Mouse (Mus musculus): ENCODE results near the gene Olfr1417. TPM values are rescaled to one million over a fixed set of nuclear protein-coding genes. Genes with fewer than 3 reads are reported as not detected.

The Olfr1417 gene
- polyA plus RNA-seq, 1 experiment = not detected

- TF ChIP-seq CTCF (IDR thresholded peaks at IDR 0.05; ENCODE audit: borderline replicate concordance, control insufficient read depth, extremely low read depth, insufficient read depth, low read length, poor library complexity) = no peak
- TF ChIP-seq POLR2A (IDR thresholded peaks at IDR 0.05; ENCODE audit: control insufficient read depth, extremely low read depth, insufficient read depth, low read length, poor library complexity) = no peak
- Histone ChIP-seq H3K36me3 (ENCODE audit: control insufficient read depth, insufficient read depth, low read length) (no peaks in the 10 kb centered on the region), H3K27ac (ENCODE audit: control insufficient read depth, insufficient read depth, low read length) (no peak overlapping the region), H3K4me1 (replicated peaks; ENCODE audit: control insufficient read depth, insufficient read depth, low read length) (no peaks in the 10 kb centered on the region), H3K27me3 (ENCODE audit: control insufficient read depth, insufficient read depth, low read length) (no peaks in the 10 kb centered on the region), H3K4me3 (ENCODE audit: control insufficient read depth, insufficient read depth, low read length) (no peak overlapping the region)
- no peak for DNase-seq
- 95% methylated on average over 2 of the region's 2 CpGs for WGBS
These were observed 15.8 kb upstream of the Olfr1417 start for GRCm38 (mm10) chr19:11854821-11855220.

GRCm38 (mm10) chr19:11852652-11853051 is 13.6 kb upstream of the Olfr1417 start:
- 49% methylated on average over 4 of the region's 4 CpGs for WGBS
- H3K4me3 ChIP-seq (ENCODE audit: control insufficient read depth, insufficient read depth, low read length) = no peak overlapping the region
- no peaks in the 10 kb centered on the region for H3K4me1 ChIP-seq (replicated peaks; ENCODE audit: control insufficient read depth, insufficient read depth, low read length)
- H3K36me3 ChIP-seq (ENCODE audit: control insufficient read depth, insufficient read depth, low read length) = no peaks in the 10 kb centered on the region
- no peak for TF ChIP-seq POLR2A (IDR thresholded peaks at IDR 0.05; ENCODE audit: control insufficient read depth, extremely low read depth, insufficient read depth, low read length, poor library complexity)
- TF ChIP-seq CTCF (IDR thresholded peaks at IDR 0.05; ENCODE audit: borderline replicate concordance, control insufficient read depth, extremely low read depth, insufficient read depth, low read length, poor library complexity) = no peak
- no peaks in the 10 kb centered on the region for H3K27me3 ChIP-seq (ENCODE audit: control insufficient read depth, insufficient read depth, low read length)
- DNase-seq = no peak
- H3K27ac ChIP-seq (ENCODE audit: control insufficient read depth, insufficient read depth, low read length) = no peak overlapping the region

GRCm38 (mm10) chr19:11846333-11846732 is 7.3 kb upstream of the Olfr1417 start:
- TF ChIP-seq POLR2A (IDR thresholded peaks at IDR 0.05; ENCODE audit: control insufficient read depth, extremely low read depth, insufficient read depth, low read length, poor library complexity) (no peak), CTCF (IDR thresholded peaks at IDR 0.05; ENCODE audit: borderline replicate concordance, control insufficient read depth, extremely low read depth, insufficient read depth, low read length, poor library complexity) (no peak)
- H3K4me1 ChIP-seq (replicated peaks; ENCODE audit: control insufficient read depth, insufficient read depth, low read length) = no peaks in the 10 kb centered on the region
- no peaks in the 10 kb centered on the region for H3K36me3 ChIP-seq (ENCODE audit: control insufficient read depth, insufficient read depth, low read length)
- no peak overlapping the region for H3K4me3 ChIP-seq (ENCODE audit: control insufficient read depth, insufficient read depth, low read length)
- no peaks in the 10 kb centered on the region for H3K27me3 ChIP-seq (ENCODE audit: control insufficient read depth, insufficient read depth, low read length)
- 77% methylated on average over 4 of the region's 4 CpGs for WGBS
- H3K27ac ChIP-seq (ENCODE audit: control insufficient read depth, insufficient read depth, low read length) = no peak overlapping the region
- DNase-seq = no peak

GRCm38 (mm10) chr19:11823346-11824065 is 15.5 kb downstream of the Olfr1417 start:
- Histone ChIP-seq H3K4me3 (ENCODE audit: control insufficient read depth, insufficient read depth, low read length) (no peak overlapping the region), H3K27ac (ENCODE audit: control insufficient read depth, insufficient read depth, low read length) (no peak overlapping the region), H3K27me3 (ENCODE audit: control insufficient read depth, insufficient read depth, low read length) (peaks cover 14% of the 10 kb centered on the region), H3K4me1 (replicated peaks; ENCODE audit: control insufficient read depth, insufficient read depth, low read length) (peaks cover 4% of the 10 kb centered on the region; the same call in 1 of the 2 replicates), H3K36me3 (ENCODE audit: control insufficient read depth, insufficient read depth, low read length) (no peaks in the 10 kb centered on the region)
- WGBS = 87% methylated on average over 4 of the region's 4 CpGs
- DNase-seq = no peak
- no peak for TF ChIP-seq POLR2A (IDR thresholded peaks at IDR 0.05; ENCODE audit: control insufficient read depth, extremely low read depth, insufficient read depth, low read length, poor library complexity)
- TF ChIP-seq CTCF (IDR thresholded peaks at IDR 0.05; ENCODE audit: borderline replicate concordance, control insufficient read depth, extremely low read depth, insufficient read depth, low read length, poor library complexity) = no peak

GRCm38 (mm10) chr19:11820211-11820610 is 18.8 kb downstream of the Olfr1417 start:
- peaks cover 24% of the 10 kb centered on the region for H3K27me3 ChIP-seq (ENCODE audit: control insufficient read depth, insufficient read depth, low read length)

GRCm38 (mm10) chr19:11819800-11820199 is 19.2 kb downstream of the Olfr1417 start:
- Histone ChIP-seq H3K4me3 (ENCODE audit: control insufficient read depth, insufficient read depth, low read length) (no peak overlapping the region), H3K27ac (ENCODE audit: control insufficient read depth, insufficient read depth, low read length) (no peak overlapping the region), H3K36me3 (ENCODE audit: control insufficient read depth, insufficient read depth, low read length) (no peaks in the 10 kb centered on the region), H3K27me3 (ENCODE audit: control insufficient read depth, insufficient read depth, low read length) (peaks cover 24% of the 10 kb centered on the region), H3K4me1 (replicated peaks; ENCODE audit: control insufficient read depth, insufficient read depth, low read length) (peaks cover 4% of the 10 kb centered on the region; the same call in 1 of the 2 replicates)
- 3% methylated on average over 15 of the region's 15 CpGs for WGBS
- peak; percentile 73 for DNase-seq
- TF ChIP-seq CTCF (IDR thresholded peaks at IDR 0.05; ENCODE audit: borderline replicate concordance, control insufficient read depth, extremely low read depth, insufficient read depth, low read length, poor library complexity) (peak; percentile 75; the same call in 1 of the 2 replicates), POLR2A (IDR thresholded peaks at IDR 0.05; ENCODE audit: control insufficient read depth, extremely low read depth, insufficient read depth, low read length, poor library complexity) (no peak)

More at GRCm38 (mm10) chr19:11820211-11820610, 18.8 kb downstream of the Olfr1417 start:
- H3K4me3 ChIP-seq (ENCODE audit: control insufficient read depth, insufficient read depth, low read length) = no peak overlapping the region
- 45% methylated on average over 6 of the region's 6 CpGs for WGBS
- DNase-seq = no peak
- TF ChIP-seq CTCF (IDR thresholded peaks at IDR 0.05; ENCODE audit: borderline replicate concordance, control insufficient read depth, extremely low read depth, insufficient read depth, low read length, poor library complexity) (no peak), POLR2A (IDR thresholded peaks at IDR 0.05; ENCODE audit: control insufficient read depth, extremely low read depth, insufficient read depth, low read length, poor library complexity) (no peak)
- peaks cover 4% of the 10 kb centered on the region; the same call in 1 of the 2 replicates for H3K4me1 ChIP-seq (replicated peaks; ENCODE audit: control insufficient read depth, insufficient read depth, low read length)
- H3K27ac ChIP-seq (ENCODE audit: control insufficient read depth, insufficient read depth, low read length) = no peak overlapping the region
- no peaks in the 10 kb centered on the region for H3K36me3 ChIP-seq (ENCODE audit: control insufficient read depth, insufficient read depth, low read length)

All from thymus, adult 2 months (tissue).